Mouse (Mus musculus) liver, adult 2 months (tissue): Measurements from ENCODE around the gene Olfr372.
"Not testable (repeated sequence)": the region's sequence is repeated elsewhere in the genome, so short reads cannot be mapped to it uniquely, and the experiment has no call there.

Experiments
- CTCF ChIP-seq: fragments of 200-500 bp; IDR thresholded peaks from 2 replicates; pipeline ENCODE4 v1.5.1; 2011; ENCODE audit warnings: low read depth, low read length, control low read depth
- POLR2A ChIP-seq: fragments of 200-500 bp; IDR thresholded peaks from 2 replicates; pipeline ENCODE4 v1.6.1; 2011; ENCODE audit warnings: low read length, control low read depth; ENCODE audit not compliant: insufficient read depth; ENCODE audit errors: extremely low read depth

- TF ChIP-seq POLR2A, CTCF: not testable (repeated sequence)
Measured at GRCm38 (mm10) chr8:72099377-72100103, 58.5 kb downstream of the Olfr372 start.
